Mouse (Mus musculus): ENCODE results near the gene Lalba. TPM values are rescaled to one million over a fixed set of nuclear protein-coding genes. Genes with fewer than 3 reads are reported as not detected.
"Not testable (repeated sequence)": the region's sequence is repeated elsewhere in the genome, so short reads cannot be mapped to it uniquely, and the experiment has no call there.

Gene Lalba
- polyA plus RNA-seq, 1 experiment: not detected

- no peak overlapping the region for H3K4me3 ChIP-seq (ENCODE audit: control insufficient read depth, insufficient read depth, low read length)
- no peaks in the 10 kb centered on the region for H3K27me3 ChIP-seq (ENCODE audit: control insufficient read depth, insufficient read depth, low read length)
- no peak overlapping the region for H3K27ac ChIP-seq (ENCODE audit: control insufficient read depth, insufficient read depth, low read length)
- peak; percentile 74 for DNase-seq
- no peak for TF ChIP-seq POLR2A (IDR thresholded peaks at IDR 0.05; ENCODE audit: control insufficient read depth, extremely low read depth, insufficient read depth, low read length, poor library complexity)
- TF ChIP-seq CTCF (IDR thresholded peaks at IDR 0.05; ENCODE audit: borderline replicate concordance, control insufficient read depth, extremely low read depth, insufficient read depth, low read length, poor library complexity): peak; percentile 72; the same call in 1 of the 2 replicates
- peaks cover 24% of the 10 kb centered on the region for H3K4me1 ChIP-seq (replicated peaks; ENCODE audit: control insufficient read depth, insufficient read depth, low read length)
- WGBS: 77% methylated on average over 16 of the region's 16 CpGs
- H3K36me3 ChIP-seq (ENCODE audit: control insufficient read depth, insufficient read depth, low read length): peaks cover 36% of the 10 kb centered on the region
Observed at GRCm38 (mm10) chr15:98517380-98518355, 35.1 kb upstream of the Lalba start.

- peaks cover 36% of the 10 kb centered on the region for H3K4me1 ChIP-seq (replicated peaks; ENCODE audit: control insufficient read depth, insufficient read depth, low read length)
- WGBS: 87% methylated on average over 2 of the region's 2 CpGs
- not testable (repeated sequence) for H3K27me3 ChIP-seq (ENCODE audit: control insufficient read depth, insufficient read depth, low read length); DNase-seq; H3K4me3 ChIP-seq (ENCODE audit: control insufficient read depth, insufficient read depth, low read length)
- peak overlapping the region; percentile 91 for H3K27ac ChIP-seq (ENCODE audit: control insufficient read depth, insufficient read depth, low read length)
- H3K36me3 ChIP-seq (ENCODE audit: control insufficient read depth, insufficient read depth, low read length): peaks cover 10% of the 10 kb centered on the region
Observed at GRCm38 (mm10) chr15:98514845-98515244, 32.3 kb upstream of the Lalba start.

- Histone ChIP-seq H3K27ac (ENCODE audit: control insufficient read depth, insufficient read depth, low read length) (peak overlapping the region; percentile 91), H3K4me3 (ENCODE audit: control insufficient read depth, insufficient read depth, low read length) (no peak overlapping the region), H3K4me1 (replicated peaks; ENCODE audit: control insufficient read depth, insufficient read depth, low read length) (peaks cover 36% of the 10 kb centered on the region), H3K36me3 (ENCODE audit: control insufficient read depth, insufficient read depth, low read length) (peaks cover 5% of the 10 kb centered on the region; the same call in 1 of the 2 replicates), H3K27me3 (ENCODE audit: control insufficient read depth, insufficient read depth, low read length) (no peaks in the 10 kb centered on the region)
- no peak for TF ChIP-seq CTCF (IDR thresholded peaks at IDR 0.05; ENCODE audit: borderline replicate concordance, control insufficient read depth, extremely low read depth, insufficient read depth, low read length, poor library complexity)
- no peak for TF ChIP-seq POLR2A (IDR thresholded peaks at IDR 0.05; ENCODE audit: control insufficient read depth, extremely low read depth, insufficient read depth, low read length, poor library complexity)
- peak; percentile 73 for DNase-seq
- WGBS: 5% methylated on average over 8 of the region's 8 CpGs
Observed at GRCm38 (mm10) chr15:98514146-98514545, 31.6 kb upstream of the Lalba start.

- DNase-seq; H3K27me3 ChIP-seq (ENCODE audit: control insufficient read depth, insufficient read depth, low read length); H3K4me3 ChIP-seq (ENCODE audit: control insufficient read depth, insufficient read depth, low read length); H3K36me3 ChIP-seq (ENCODE audit: control insufficient read depth, insufficient read depth, low read length): not testable (repeated sequence)
- WGBS: 25% methylated on average over 3 of the region's 3 CpGs
- Histone ChIP-seq H3K27ac (ENCODE audit: control insufficient read depth, insufficient read depth, low read length) (peak overlapping the region; percentile 91), H3K4me1 (replicated peaks; ENCODE audit: control insufficient read depth, insufficient read depth, low read length) (peaks cover 36% of the 10 kb centered on the region)
Observed at GRCm38 (mm10) chr15:98513676-98514075, 31.2 kb upstream of the Lalba start.

- peak overlapping the region; percentile 55 for H3K27ac ChIP-seq (ENCODE audit: control insufficient read depth, insufficient read depth, low read length)
- DNase-seq: no peak
- peaks cover 36% of the 10 kb centered on the region for H3K4me1 ChIP-seq (replicated peaks; ENCODE audit: control insufficient read depth, insufficient read depth, low read length)
- H3K4me3 ChIP-seq (ENCODE audit: control insufficient read depth, insufficient read depth, low read length): no peak overlapping the region
- H3K27me3 ChIP-seq (ENCODE audit: control insufficient read depth, insufficient read depth, low read length): no peaks in the 10 kb centered on the region
- 36% methylated on average over 17 of the region's 17 CpGs for WGBS
- no peaks in the 10 kb centered on the region for H3K36me3 ChIP-seq (ENCODE audit: control insufficient read depth, insufficient read depth, low read length)
- TF ChIP-seq POLR2A (IDR thresholded peaks at IDR 0.05; ENCODE audit: control insufficient read depth, extremely low read depth, insufficient read depth, low read length, poor library complexity) (no peak), CTCF (IDR thresholded peaks at IDR 0.05; ENCODE audit: borderline replicate concordance, control insufficient read depth, extremely low read depth, insufficient read depth, low read length, poor library complexity) (no peak)
Observed at GRCm38 (mm10) chr15:98512799-98513321, 30.3 kb upstream of the Lalba start.

- DNase-seq: no peak
- H3K36me3 ChIP-seq (ENCODE audit: control insufficient read depth, insufficient read depth, low read length): no peaks in the 10 kb centered on the region
- WGBS: 86% methylated on average over 8 of the region's 8 CpGs
- no peak overlapping the region for H3K4me3 ChIP-seq (ENCODE audit: control insufficient read depth, insufficient read depth, low read length)
- peaks cover 40% of the 10 kb centered on the region for H3K4me1 ChIP-seq (replicated peaks; ENCODE audit: control insufficient read depth, insufficient read depth, low read length)
- TF ChIP-seq POLR2A (IDR thresholded peaks at IDR 0.05; ENCODE audit: control insufficient read depth, extremely low read depth, insufficient read depth, low read length, poor library complexity) (no peak), CTCF (IDR thresholded peaks at IDR 0.05; ENCODE audit: borderline replicate concordance, control insufficient read depth, extremely low read depth, insufficient read depth, low read length, poor library complexity) (no peak)
- H3K27me3 ChIP-seq (ENCODE audit: control insufficient read depth, insufficient read depth, low read length): no peaks in the 10 kb centered on the region
- H3K27ac ChIP-seq (ENCODE audit: control insufficient read depth, insufficient read depth, low read length): no peak overlapping the region
Observed at GRCm38 (mm10) chr15:98512232-98512631, 29.7 kb upstream of the Lalba start.

Data from thymus, adult 2 months (tissue).